Mouse (Mus musculus): ENCODE measurements around the gene Sult2b1.
A peak's percentile ranks its signal among the peaks of the same experiment; 100 is the strongest.

Gene Sult2b1

GRCm38 (mm10) chr7:45784524-45785372 lies at the start of gene Sult2b1:
TSS of gene Sult2b1 (minus strand) at chr7:45784669.
- DNase-seq = peak; percentile 48

GRCm38 (mm10) chr7:45833924-45834323 lies 49.5 kb upstream of the Sult2b1 start:
- no peak for DNase-seq

- peak; percentile 27 for DNase-seq
Measured at GRCm38 (mm10) chr7:45833148-45833790, 48.8 kb upstream of the Sult2b1 start.

GRCm38 (mm10) chr7:45832428-45832827 lies 48.0 kb upstream of the Sult2b1 start:
- DNase-seq = no peak

GRCm38 (mm10) chr7:45831128-45831525 lies 46.7 kb upstream of the Sult2b1 start:
- DNase-seq = no peak

GRCm38 (mm10) chr7:45830427-45831127 lies 46.1 kb upstream of the Sult2b1 start, which contains the start of gene Grwd1:
TSS of gene Grwd1 (minus strand) at chr7:45830944.
- peak; percentile 89 for DNase-seq

GRCm38 (mm10) chr7:45826631-45827030 lies 42.2 kb upstream of the Sult2b1 start:
- DNase-seq = no peak

GRCm38 (mm10) chr7:45824598-45824997 lies 40.1 kb upstream of the Sult2b1 start, which contains the start of gene Kcnj14:
TSS of gene Kcnj14 (minus strand) at chr7:45824782.
- DNase-seq = no peak

GRCm38 (mm10) chr7:45820913-45821312 lies 36.4 kb upstream of the Sult2b1 start:
- no peak for DNase-seq

GRCm38 (mm10) chr7:45819843-45820242 lies 35.4 kb upstream of the Sult2b1 start:
- no peak for DNase-seq

GRCm38 (mm10) chr7:45815984-45816351 lies 31.5 kb upstream of the Sult2b1 start:
- DNase-seq = no peak

GRCm38 (mm10) chr7:45815323-45815983 lies 31.0 kb upstream of the Sult2b1 start:
- no peak for DNase-seq

GRCm38 (mm10) chr7:45814841-45815240 lies 30.4 kb upstream of the Sult2b1 start:
- no peak for DNase-seq

GRCm38 (mm10) chr7:45813787-45814779 lies 29.6 kb upstream of the Sult2b1 start, which contains the start of gene Cyth2:
TSS of gene Cyth2 (minus strand) at chr7:45814581.
- DNase-seq = peak; percentile 100

- DNase-seq = no peak
Measured at GRCm38 (mm10) chr7:45812921-45813320, 28.5 kb upstream of the Sult2b1 start.

- no peak for DNase-seq
Measured at GRCm38 (mm10) chr7:45809276-45810075, 25.0 kb upstream of the Sult2b1 start.

GRCm38 (mm10) chr7:45808471-45808870 lies 24.0 kb upstream of the Sult2b1 start:
- DNase-seq = no peak

GRCm38 (mm10) chr7:45805941-45806340 lies 21.5 kb upstream of the Sult2b1 start:
- no peak for DNase-seq

- no peak for DNase-seq
Measured at GRCm38 (mm10) chr7:45802551-45802950, 18.1 kb upstream of the Sult2b1 start.

- peak; percentile 95 for DNase-seq
Measured at GRCm38 (mm10) chr7:45801348-45801747, 16.9 kb upstream of the Sult2b1 start.
